Comparison of ENCODE assay signal across 8 mouse cellular contexts in the genomic region with DNA sequence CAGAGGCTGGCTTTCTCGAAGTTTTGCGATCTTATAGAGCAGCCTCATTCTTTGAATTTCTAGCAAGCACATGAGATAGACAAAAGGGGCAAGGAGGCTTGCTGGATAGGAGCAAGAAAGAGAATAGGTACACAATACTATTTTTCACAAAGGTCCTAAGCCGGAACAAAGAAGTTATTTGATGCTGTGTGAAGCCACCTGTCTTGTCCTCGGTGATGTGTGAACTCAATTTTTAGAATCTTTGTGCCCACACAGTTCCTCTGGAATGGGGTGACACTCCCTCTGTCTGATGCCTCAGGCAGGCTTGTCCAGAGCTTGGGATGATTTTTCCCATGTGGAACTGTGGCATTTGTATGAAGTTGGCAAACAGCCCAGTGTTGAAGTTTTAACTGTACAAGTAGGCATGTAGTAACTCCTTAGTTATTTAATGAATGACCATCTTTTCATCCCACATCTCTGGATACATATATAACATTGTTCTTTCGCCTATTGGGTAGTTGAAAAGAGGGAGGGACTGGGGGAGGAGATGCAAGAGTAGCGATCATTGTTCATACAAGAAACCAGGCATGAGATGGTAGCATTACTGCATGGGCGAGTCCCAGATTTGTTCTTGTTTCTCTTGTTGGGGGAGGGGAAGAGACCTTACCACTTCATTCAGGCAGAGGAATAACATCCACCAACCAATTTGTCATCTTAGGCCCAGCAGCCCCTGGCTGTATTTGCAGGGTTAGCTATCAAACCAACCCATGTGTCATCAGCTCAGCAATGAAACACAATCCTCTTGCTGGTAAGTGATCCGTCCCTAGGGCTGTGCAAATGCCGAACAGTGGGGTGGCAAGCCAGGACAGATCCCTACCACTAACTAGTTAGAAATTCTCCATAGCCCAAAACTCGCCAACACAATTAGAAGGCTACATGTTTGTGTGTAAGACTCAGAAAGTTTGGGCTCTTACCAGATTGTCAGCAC.
DNase-seq lines count a peak whose midpoint lies in the region; ATAC-seq and TF ChIP-seq lines count a peak whose summit lies in the region.

No protein-coding gene starts in this region.

- H3K9me3 ChIP-seq in forebrain, postnatal 0 days (ENCODE audit: low read length), result no peaks in the 10 kb centered on the region
- H3K9me3 ChIP-seq in limb, embryonic 14.5 days (ENCODE audit: control insufficient read depth, low read length), result no peaks in the 10 kb centered on the region

- peaks cover 23% of the 10 kb centered on the region for H3K79me3 ChIP-seq in C2C12 (ENCODE audit: low read depth)

- H3ac ChIP-seq in C2C12 (ENCODE audit: control insufficient read depth, insufficient read length, low read depth), result peak overlapping the region; percentile 74

- no peak for TF ChIP-seq CTCF in C2C12 (IDR thresholded peaks at IDR 0.05; ENCODE audit: control insufficient read depth, insufficient read depth, insufficient read length)
- TF ChIP-seq CTCF in forebrain, postnatal 0 days (IDR thresholded peaks at IDR 0.05; ENCODE audit: low read depth), result no peak

- TF ChIP-seq POLR2A in limb, embryonic 14.5 days (IDR thresholded peaks at IDR 0.05; ENCODE audit: borderline replicate concordance, extremely low read depth, insufficient read depth, insufficient read length), result no peak

- peak overlapping the region; percentile 60 for H3K4me3 ChIP-seq in C2C12 (ENCODE audit: insufficient read depth, poor library complexity, severe bottlenecking)
- H3K4me3 ChIP-seq in forebrain, postnatal 0 days (ENCODE audit: low read depth, low read length), result peak overlapping the region; percentile 46
- H3K4me3 ChIP-seq in limb, embryonic 14.5 days (replicated peaks; ENCODE audit: low read length), result peak overlapping the region; percentile 50

- H3K4me1 ChIP-seq in forebrain, postnatal 0 days (ENCODE audit: insufficient read depth), result no peaks in the 10 kb centered on the region
- H3K4me1 ChIP-seq in limb, embryonic 14.5 days (ENCODE audit: control insufficient read depth, insufficient read depth, low read length), result 0 out of 2 replicates have a peak, but pooled peaks cover 3% of the 10 kb centered on the region

- 37% methylated on average over 10 of the region's 10 CpGs for WGBS in forebrain, postnatal 0 days
- WGBS in limb, embryonic 14.5 days, result 48% methylated on average over 10 of the region's 10 CpGs

- H3K27me3 ChIP-seq in C2C12 (ENCODE audit: control insufficient read depth, insufficient read depth, insufficient read length), result no peaks in the 10 kb centered on the region
- no peaks in the 10 kb centered on the region for H3K27me3 ChIP-seq in forebrain, postnatal 0 days (ENCODE audit: insufficient read depth, low read length)
- H3K27me3 ChIP-seq in limb, embryonic 14.5 days (ENCODE audit: control insufficient read depth, insufficient read depth, low read length), result no peaks in the 10 kb centered on the region; the same call in 1 of the 2 replicates

- DNase-seq in frontal cortex, postnatal 25 days (ENCODE audit: low spot score in 2 of 2), result no peak
- no peak for DNase-seq in forebrain, postnatal 0 days
- DNase-seq in limb, embryonic 14.5 days (ENCODE audit: low spot score), result no peak
- no peak for DNase-seq in layer of hippocampus, postnatal 25 days (ENCODE audit: extremely low spot score in 1 of 2, low spot score in 1 of 2)
- no peak for DNase-seq in frontal cortex, postnatal 14 days (ENCODE audit: low spot score in 2 of 2)

- peaks cover 39% of the 10 kb centered on the region for H3K79me2 ChIP-seq in C2C12 (ENCODE audit: control insufficient read depth, insufficient read depth)

- H3K27ac ChIP-seq in forebrain, postnatal 0 days (ENCODE audit: low read depth, low read length), result no peak overlapping the region
- no peak overlapping the region for H3K27ac ChIP-seq in limb, embryonic 14.5 days (replicated peaks; ENCODE audit: low read depth, low read length)

- H3K36me3 ChIP-seq in C2C12 (ENCODE audit: control insufficient read depth, insufficient read depth), result no peaks in the 10 kb centered on the region
- H3K36me3 ChIP-seq in forebrain, postnatal 0 days (ENCODE audit: insufficient read depth), result no peaks in the 10 kb centered on the region
- no peaks in the 10 kb centered on the region for H3K36me3 ChIP-seq in limb, embryonic 14.5 days (ENCODE audit: control insufficient read depth, insufficient read depth, low read length)

- 0 out of 2 replicates have a peak, but pooled peaks have one; percentile 17 for ATAC-seq in frontal cortex, adult (ENCODE audit: low TSS enrichment)
- no peak for ATAC-seq in forebrain, postnatal 0 days
- ATAC-seq in limb, embryonic 14.5 days (ENCODE audit: low FRiP score, low read depth), result 0 out of 2 replicates have a peak, but pooled peaks have one; percentile 14
- ATAC-seq in granulocyte monocyte progenitor cell, adult 5-6 weeks (replicated peaks; ENCODE audit: poor library complexity, severe bottlenecking), result no peak

- H3K4me2 ChIP-seq in forebrain, postnatal 0 days (ENCODE audit: low read depth), result peak overlapping the region; percentile 50
- peak overlapping the region; percentile 60 for H3K4me2 ChIP-seq in limb, embryonic 14.5 days (replicated peaks; ENCODE audit: low read depth, low read length, severe bottlenecking)

- 0 out of 2 replicates have a peak overlapping the region, but pooled peaks have one; percentile 10 for H3K9ac ChIP-seq in forebrain, postnatal 0 days
- no peak overlapping the region for H3K9ac ChIP-seq in limb, embryonic 14.5 days (ENCODE audit: low read depth, low read length, severe bottlenecking)

TF ChIP-seq in C2C12, 6 proteins besides CTCF, POLR2A, EP300 and RAD21:
- no peak for TF ChIP-seq USF1 (IDR thresholded peaks at IDR 0.05; ENCODE audit: low read depth)
- no peak for TF ChIP-seq MAX (IDR thresholded peaks at IDR 0.05)
- TF ChIP-seq FOSL1 (IDR thresholded peaks at IDR 0.05; ENCODE audit: insufficient read depth, low read length, poor library complexity, severe bottlenecking), result peak; percentile 11
- TF ChIP-seq CEBPB (IDR thresholded peaks at IDR 0.05; ENCODE audit: low read depth), result no peak
- TF ChIP-seq MYOD1 (IDR thresholded peaks at IDR 0.05; ENCODE audit: control insufficient read depth, insufficient read length, low read depth), result peak; percentile 68
- TF ChIP-seq MYOG (IDR thresholded peaks at IDR 0.05; ENCODE audit: control insufficient read depth, extremely low read depth, insufficient read length), result no peak

Comparison
In these comparisons a context has a peak if more than half of its experiments do, and no peak if none do; other contexts are left out.
1. ATAC-seq: peak in frontal cortex, adult (single experiment) and limb, embryonic 14.5 days (single experiment); none in forebrain, postnatal 0 days (single experiment) and granulocyte monocyte progenitor cell, adult 5-6 weeks (single experiment).
2. Peak in every context shown above with its lines, with median percentiles within 50 percentile points of each other: H3K4me3 ChIP-seq.